Mouse (Mus musculus) liver, embryonic 14.5 days (tissue): ENCODE measurements around the gene Bud13.

Experiments used
- CTCF ChIP-seq: IDR thresholded peaks from 2 replicates; pipeline ENCODE4 v1.5.1; 2016; ENCODE audit warnings: antibody characterized with exemption, low read depth, control low read depth
- EP300 ChIP-seq: IDR thresholded peaks from 2 replicates; pipeline ENCODE4 v1.6.1; 2016; ENCODE audit warnings: antibody characterized with exemption, low read depth

GRCm38 (mm10) chr9:46243584-46243983, 39.2 kb upstream of the Bud13 start:
- no peak for TF ChIP-seq CTCF
- no peak for TF ChIP-seq EP300
